Mouse (Mus musculus) frontal cortex, adult 2 months (tissue): ENCODE measurements at regions not wholly inside any gene's neighbourhood (a gene's known extent, or its start where the extent isn't known, plus 50 kb on each side); places are given as distances from the start of the nearest gene placed in this dataset.
"Not testable (repeated sequence)": the region's sequence is repeated elsewhere in the genome, so short reads cannot be mapped to it uniquely, and the experiment has no call there.

Experiments
- DNase-seq, 2 experiments: peaks; one replicate each; pipeline ENCODE4 v3.0.0; 2022; ENCODE audit warnings: low spot score in 1 of 2; ENCODE audit errors: extremely low spot score in 1 of 2

DNA sequence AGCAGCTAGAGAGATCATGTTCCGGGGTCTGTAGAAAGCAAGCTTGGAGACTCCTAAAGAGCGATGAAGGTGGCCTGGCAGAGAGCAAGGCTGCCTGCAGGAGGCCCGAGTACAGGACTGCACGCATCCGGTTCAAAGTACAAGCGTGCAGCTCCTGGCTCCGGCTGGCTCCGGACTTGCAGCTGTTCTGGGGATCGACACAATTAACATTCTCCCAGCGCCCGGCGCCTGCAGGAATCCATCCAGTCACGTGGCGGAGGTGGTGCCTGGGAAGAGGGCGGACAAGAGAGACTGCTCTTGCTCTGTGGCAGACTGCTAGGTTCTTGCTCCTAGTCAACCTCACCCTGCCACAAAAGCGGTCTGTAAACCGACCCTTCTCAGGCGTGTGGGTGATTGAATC is 86.9 kb downstream of the Bdh1 start:
- peak; percentile 77 to 88 for DNase-seq

GRCm38 (mm10) chr16:31510097-31510496 is 88.0 kb downstream of the Bdh1 start:
- no peak for DNase-seq

- no peak for DNase-seq
Observed at GRCm38 (mm10) chr16:31518816-31519215, 96.7 kb downstream of the Bdh1 start.

DNA sequence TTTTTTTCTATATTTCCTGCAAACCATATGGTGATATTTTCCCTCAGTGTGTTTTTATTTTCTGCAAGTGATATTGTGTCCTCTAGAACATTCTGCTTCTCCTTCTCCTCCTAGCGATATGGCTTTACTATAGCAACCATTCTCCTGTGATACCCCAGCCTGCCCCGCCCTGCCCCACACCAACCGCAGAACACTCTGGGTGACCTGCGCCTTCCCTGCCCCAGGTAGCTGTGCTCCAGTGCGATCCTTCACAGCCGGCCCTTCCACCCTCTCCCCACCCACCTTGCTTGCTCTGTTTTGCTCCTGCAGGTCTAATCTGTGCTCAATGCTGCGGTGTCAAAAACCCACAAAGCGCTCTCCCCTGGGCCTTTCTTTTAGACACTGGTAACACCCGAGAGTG is 98.0 kb downstream of the Bdh1 start:
- no peak for DNase-seq

GRCm38 (mm10) chr16:31521786-31522185 is 99.7 kb downstream of the Bdh1 start:
- DNase-seq, result no peak

GRCm38 (mm10) chr16:31526711-31527344 is 104.7 kb downstream of the Bdh1 start:
- DNase-seq, result peak in 1 of 2 experiments; percentile 27

DNA sequence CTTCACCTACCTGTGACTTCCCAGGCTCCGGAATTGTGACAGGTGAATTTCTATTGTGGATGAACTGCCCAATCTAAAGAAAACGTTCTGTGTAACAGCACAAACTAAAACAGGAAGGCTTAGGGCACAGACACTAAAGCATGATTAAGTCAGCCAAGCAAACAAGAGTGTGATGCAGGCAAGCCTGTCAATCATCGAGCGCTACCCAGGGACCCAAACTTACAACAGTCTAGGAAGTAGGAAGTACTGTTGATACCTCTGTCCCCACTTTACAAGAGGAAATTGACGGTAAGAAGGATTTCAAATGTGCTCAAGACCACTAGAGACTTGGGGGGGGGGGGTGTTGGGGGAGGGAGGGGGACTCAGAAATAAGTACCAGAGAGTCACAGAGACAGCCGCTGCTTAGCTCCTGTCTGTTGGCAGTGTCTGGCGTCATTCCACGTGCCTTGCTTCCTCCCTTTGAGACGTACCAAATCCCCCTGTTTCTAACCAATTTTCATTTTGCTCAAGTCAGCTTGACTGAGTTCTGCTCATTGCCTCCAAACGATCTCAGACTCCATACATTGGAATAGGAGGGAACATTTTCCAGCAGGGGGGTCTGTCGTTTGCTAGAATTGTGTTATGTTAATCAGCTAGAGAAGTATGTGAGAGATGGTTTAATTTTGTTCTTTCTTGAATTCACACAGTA is 106.7 kb downstream of the Bdh1 start:
- no peak for DNase-seq

DNA sequence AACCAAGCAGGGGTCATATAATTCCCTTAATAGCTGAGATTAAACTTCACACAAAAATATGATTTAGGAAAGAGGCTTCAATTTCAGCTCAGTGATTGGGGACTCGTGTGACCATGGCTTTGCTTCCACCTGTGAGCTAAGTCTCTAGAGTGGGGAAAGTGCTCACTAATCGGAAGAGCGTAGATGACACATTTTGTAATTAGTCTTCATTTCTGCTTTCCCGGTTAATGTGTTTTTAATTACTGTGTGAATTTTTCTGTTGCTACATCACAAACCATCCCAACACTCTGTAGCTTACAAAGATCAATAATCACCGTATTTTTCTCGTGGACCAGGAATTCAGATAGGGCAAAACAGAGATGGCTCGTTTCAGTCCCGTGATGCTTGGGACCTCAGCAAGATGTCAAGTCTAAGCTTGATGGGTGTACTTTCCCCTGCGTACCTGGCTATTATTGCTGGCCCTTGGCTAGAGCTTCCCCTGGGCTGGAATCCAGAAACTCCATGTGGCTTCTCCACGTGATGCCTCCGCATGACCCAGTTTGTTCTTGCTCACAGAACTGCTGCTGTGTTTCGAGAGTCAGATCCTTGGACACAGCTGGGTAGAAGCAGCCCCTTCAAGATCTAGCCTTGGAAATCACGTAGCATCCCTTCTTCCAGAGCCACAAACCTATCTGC is 107.3 kb downstream of the Bdh1 start:
- DNase-seq, result peak in 1 of 2 experiments; percentile 54

GRCm38 (mm10) chr16:31530090-31530489 is 108.0 kb downstream of the Bdh1 start:
- DNase-seq, result no peak

GRCm38 (mm10) chr16:31533196-31533777 is 111.2 kb downstream of the Bdh1 start:
- DNase-seq, result no peak

GRCm38 (mm10) chr16:31534923-31535523 is 112.9 kb downstream of the Bdh1 start:
- DNase-seq, result no peak

DNA sequence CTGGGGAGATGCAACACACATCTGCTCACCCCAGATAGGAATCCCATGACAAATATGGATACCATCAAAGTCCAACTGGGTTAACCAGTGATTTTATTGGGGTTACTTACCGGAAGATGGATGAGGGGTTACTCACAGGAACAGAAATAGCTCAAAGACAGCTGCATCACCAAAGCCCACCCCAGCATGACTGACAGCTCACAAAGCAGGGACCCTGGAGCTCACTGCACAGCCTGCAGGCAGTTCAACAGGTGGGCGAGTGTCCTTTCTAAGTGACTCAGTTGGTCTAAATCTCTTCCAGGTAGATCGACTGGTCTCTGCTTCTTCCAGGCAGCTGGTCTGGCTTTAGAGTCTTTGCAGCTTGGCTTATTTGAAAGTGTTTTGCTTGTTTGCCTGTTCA is 114.2 kb downstream of the Bdh1 start:
- DNase-seq, result no peak

DNA sequence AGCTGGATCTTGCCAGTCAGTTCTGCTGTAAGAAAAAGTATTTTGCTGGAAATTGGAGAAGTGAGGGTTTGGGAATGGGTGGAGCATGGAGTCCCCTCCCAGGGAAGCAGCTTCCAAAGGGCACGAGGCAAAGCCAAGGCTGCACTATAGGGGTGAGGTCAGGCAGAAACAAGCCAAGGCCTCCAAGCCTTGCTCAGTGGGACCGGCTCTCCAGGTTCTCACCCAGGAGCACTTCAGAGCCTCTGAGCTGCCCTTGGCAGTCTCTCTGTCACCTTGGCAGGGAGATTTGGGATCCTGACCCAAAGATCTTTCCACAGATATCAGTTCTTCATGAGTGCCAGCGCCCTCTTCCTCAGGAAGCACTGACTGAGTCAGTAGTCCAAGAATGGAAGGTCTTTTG is 116.5 kb downstream of the Bdh1 start:
- DNase-seq, result no peak

DNA sequence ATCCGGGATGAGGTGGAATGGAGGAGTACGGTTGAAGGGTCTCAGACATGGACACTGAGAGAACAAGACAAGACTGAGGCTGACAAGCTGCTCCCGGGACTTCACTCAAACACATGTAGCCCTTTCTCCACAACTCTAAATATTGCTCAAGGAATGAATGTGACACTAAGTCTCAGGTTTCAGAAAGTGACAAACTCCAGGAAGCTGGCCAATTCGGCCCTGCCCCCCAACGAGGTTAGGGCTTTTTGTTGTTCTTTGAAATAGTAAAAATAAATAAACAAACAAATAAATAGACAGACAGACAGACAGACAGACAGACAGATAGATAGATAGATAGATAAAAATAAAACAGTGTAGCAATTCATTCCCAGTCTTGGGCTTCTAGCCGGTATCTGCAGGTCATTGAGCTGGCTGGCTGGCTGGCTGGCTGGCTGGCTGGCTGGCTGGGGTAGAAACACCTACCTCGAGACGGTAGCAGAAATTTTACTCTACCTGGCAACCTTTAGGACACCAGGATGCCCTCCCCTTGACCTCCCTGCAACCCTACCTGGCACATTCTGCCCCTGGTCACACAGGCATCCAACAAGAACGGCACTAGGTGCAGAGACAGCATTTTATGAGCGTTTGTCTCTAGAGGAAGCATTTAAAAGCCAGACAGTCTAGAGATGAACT is 119.6 kb upstream of the Dlg1 start:
- DNase-seq, result no peak

- peak in 1 of 2 experiments; percentile 18 for DNase-seq
Observed at GRCm38 (mm10) chr16:31546062-31546827, 117.0 kb upstream of the Dlg1 start.

GRCm38 (mm10) chr16:31546828-31547224 is 116.4 kb upstream of the Dlg1 start:
- DNase-seq, result peak in 1 of 2 experiments; percentile 55

DNA sequence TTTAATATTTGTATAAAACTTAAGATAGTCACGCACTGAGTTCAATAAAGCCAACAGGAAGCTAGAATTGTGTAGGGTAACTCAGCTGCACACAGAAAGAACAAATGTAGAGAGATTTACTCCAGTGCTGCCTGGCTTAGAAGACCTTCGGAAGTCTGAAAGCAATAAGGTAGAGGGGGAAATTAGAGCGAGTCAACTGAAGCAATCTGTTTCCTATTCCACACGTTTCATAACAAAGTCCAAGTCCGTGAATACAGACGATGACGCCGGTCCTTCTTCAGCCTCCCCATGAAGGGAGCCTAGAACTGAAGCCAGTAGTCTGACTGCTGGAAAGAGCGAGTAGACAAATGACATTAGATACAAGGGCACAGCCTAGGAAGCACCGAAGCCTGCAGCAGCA is 115.9 kb upstream of the Dlg1 start:
- no peak for DNase-seq

DNA sequence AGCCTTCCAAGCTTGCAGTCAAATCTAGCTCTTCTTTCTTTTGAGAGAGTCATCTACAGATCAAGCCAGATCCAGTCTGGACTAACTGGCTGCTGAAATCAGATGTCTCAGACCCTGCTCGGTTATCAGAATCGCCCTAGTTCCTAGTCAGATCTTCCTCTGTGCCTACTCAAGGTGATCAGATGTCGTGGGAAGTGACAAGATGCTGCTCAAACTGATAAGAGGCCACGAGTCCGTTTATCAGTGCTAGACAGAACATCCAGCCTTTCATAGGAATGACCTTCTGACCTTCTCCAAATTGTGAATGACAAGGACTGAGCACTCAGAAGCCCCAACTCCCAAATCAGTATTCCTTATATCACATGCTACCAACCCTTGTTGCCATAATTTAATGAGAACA is 113.3 kb upstream of the Dlg1 start:
- DNase-seq, result no peak

GRCm38 (mm10) chr16:31550539-31550938 is 112.7 kb upstream of the Dlg1 start:
- not testable (repeated sequence) for DNase-seq
